Mouse (Mus musculus) adrenal gland, postnatal 25 days (tissue): Measurements from ENCODE around the gene E2f4. TPM values are rescaled to one million over a fixed set of nuclear protein-coding genes. Genes with fewer than 3 reads are reported as not detected.

Experiments
- DNase-seq: peaks from one replicate; pipeline ENCODE4 v3.0.0; 2021; ENCODE audit warnings: mixed read lengths
- total RNA-seq: library from RNA; stranded (reverse); gene quantifications from 2 replicates; pipeline ENCODE4 v1.2.3, GENCODE M21; 2021

E2f4 gene
- total RNA-seq, 1 experiment from 2014 or later: 44.1 TPM

GRCm38 (mm10) chr8:105315073-105315769 is 17.8 kb downstream of the E2f4 start:
- DNase-seq: no peak

- no peak for DNase-seq
Observed at GRCm38 (mm10) chr8:105317941-105318340, 20.5 kb downstream of the E2f4 start.

- no peak for DNase-seq
Observed at GRCm38 (mm10) chr8:105318662-105319190, 21.3 kb downstream of the E2f4 start.

- no peak for DNase-seq
Observed at GRCm38 (mm10) chr8:105323183-105323582, 25.7 kb downstream of the E2f4 start.

DNA sequence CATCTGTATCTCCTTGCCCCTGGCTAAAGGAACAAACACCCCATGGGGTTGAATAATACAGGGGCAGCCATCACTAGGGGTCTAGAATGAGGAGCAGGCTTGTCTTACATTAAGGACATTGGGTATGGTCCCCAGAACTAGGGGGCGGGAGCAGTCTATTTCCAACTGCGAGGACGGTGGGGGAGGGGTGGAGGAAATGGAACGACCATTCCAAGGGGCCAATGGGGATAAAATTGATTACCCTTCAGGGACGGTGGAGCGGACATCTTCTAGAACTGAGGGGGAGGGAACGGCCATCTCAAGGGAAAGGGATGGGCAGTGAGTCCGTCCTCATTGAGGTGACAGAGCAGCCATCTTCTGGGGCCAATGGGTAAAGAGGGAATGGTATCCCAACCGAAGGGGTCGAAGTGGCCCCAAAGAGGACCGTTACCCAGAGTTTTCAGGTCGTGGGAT is 28.2 kb downstream of the E2f4 start:
- no peak for DNase-seq

DNA sequence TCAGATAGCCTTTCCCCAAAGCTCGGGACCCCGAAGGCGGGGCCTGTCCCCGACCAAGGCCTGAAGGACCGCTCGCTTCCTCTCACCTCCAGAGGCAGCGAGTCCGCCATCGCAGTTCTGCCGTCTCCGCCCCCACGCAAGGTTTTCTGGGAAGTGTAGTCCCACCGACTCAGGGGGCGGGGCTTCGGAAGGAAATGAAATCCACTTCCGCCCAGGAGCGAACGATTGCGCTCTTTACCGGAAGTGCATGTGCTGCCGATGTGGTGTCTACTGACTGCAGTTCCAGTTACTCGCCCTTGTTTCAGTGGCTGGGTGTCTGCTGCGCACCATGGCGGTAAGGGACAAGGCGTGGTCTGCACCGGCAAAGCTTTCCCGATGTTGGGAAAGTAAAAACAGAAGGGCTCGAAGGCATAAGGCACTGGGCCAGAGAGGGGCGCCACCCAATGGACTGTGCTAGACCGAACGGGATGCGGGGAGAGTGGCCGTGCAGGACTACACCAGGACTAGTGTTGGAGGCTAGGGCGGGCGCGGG is 28.7 kb downstream of the E2f4 start, which contains the start of the genes Lrrc29 and Tmem208:
Gene Lrrc29 (minus strand): TSS at position 138 of the 532 bp plus-strand sequence.
Gene Tmem208 (plus strand): TSS at position 214 of the 532 bp plus-strand sequence.
- DNase-seq: peak; percentile 96

- no peak for DNase-seq
Observed at GRCm38 (mm10) chr8:105326968-105327367, 29.5 kb downstream of the E2f4 start.

- no peak for DNase-seq
Observed at GRCm38 (mm10) chr8:105330325-105330724, 32.9 kb downstream of the E2f4 start.

DNA sequence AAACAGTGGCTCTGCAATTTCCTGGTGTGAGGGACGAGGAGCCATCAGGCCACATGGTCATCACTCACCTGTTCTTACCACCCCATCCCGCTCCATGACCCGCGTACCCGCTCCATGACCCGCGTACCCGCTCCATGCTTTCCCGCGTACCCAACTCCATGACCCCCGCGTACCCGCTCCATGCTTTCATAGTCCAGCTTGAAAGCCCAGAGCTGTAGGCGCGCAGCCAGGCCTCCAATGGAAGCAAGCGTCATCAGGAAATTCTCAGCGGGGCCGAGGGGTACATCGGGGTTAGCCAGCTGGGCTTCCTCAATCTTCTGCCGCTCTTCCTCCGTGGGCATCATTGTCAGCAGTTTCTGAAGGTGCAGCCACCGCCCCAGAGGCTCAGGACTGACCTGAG is 34.0 kb downstream of the E2f4 start:
- no peak for DNase-seq

DNA sequence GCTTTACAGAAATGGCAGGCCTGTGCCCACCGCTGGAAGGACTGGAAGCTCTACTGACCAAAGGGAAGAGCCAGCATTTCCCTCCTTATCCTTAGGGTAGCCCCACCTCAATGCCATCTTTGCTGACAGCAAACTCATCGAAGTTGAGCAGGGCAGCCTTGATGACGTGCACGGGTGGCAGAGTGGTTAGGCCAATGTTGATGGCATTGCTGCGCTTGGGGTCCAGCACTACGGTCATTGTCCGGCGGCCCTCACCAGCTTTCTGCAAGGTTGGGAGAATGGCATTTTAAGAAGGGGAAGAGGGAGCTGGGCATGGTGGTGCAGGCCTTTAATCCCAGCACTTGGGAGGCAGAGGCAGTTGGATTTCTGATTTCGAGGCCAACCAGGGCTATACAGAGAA is 34.5 kb downstream of the E2f4 start:
- no peak for DNase-seq

GRCm38 (mm10) chr8:105332523-105332922 is 35.1 kb downstream of the E2f4 start:
- DNase-seq: no peak

GRCm38 (mm10) chr8:105336373-105337130 is 39.1 kb downstream of the E2f4 start:
- no peak for DNase-seq

- DNase-seq: no peak
Observed at GRCm38 (mm10) chr8:105338992-105339391, 41.5 kb downstream of the E2f4 start.

DNA sequence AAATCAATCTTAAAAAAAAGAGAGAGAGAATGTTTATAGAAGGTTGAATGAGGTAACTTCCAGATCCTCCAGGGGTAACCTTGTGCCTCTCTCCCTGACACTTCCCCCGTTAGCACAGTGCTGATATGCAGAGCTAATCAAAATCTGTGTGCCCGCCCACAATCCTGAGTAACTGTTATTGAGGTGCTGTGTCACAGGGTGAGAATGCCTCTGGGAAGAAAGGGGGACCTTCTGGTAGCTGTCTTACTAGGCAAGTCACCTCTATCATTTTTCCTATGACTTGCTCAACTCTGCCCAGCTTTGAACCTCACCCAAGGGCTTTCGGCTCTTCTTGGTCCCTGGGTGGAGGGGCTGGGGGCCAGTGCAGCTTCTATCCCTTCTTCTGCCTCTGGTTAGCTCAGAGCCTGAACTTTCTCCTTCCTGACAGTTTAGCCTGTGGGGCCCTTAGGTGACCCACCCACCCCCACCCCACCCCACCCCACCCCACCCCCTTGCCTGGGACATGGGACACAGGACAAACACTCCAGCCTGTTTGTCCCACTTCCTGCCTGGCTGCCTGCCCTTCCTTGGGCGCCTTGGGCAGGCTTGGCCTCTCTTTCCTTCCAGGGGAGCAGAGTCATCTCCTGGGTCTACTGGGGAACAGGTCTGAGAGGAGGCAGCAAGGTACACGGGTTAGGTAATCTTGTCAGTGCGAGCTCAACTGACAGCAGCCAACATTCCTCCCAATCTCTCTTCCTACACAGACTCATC is 42.6 kb downstream of the E2f4 start:
- DNase-seq: no peak

GRCm38 (mm10) chr8:105341399-105341798 is 43.9 kb downstream of the E2f4 start:
- no peak for DNase-seq

- DNase-seq: no peak
Observed at GRCm38 (mm10) chr8:105342768-105343167, 45.3 kb downstream of the E2f4 start.

DNA sequence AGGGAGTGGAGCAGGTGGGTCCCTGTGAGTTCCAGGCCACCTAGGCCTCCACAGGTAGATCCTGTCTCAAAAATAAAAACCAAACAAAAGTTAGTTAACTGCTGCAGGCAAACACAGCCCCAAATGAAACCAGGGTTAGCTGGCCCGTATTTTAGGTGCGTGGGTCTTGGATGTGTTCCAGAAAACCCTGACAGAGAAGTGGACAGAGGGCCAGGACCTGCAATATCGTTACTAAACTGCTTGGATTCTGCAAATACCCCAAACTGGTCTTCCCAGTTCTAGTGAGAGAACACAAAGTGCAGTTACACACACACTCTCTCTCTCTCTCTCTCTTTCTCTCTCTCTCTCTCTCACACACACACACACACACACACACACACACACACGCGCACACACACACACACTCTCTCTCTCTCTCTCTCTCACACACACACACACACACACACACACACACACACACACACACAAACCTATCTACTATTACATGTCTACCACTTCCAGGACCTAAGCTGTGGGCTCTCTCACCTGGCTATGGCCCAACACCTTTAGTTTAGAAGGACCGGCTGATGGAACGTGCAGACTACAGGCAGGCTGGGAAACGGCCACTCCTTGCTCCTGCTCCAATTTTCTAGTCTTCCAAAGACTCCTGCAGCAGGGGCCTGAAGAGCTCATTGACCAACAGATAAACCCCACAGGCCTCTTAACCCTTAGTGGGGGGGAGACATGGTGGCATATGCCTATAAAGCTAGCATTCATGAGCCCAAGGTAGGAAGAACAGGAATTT is 46.5 kb downstream of the E2f4 start:
- no peak for DNase-seq

DNA sequence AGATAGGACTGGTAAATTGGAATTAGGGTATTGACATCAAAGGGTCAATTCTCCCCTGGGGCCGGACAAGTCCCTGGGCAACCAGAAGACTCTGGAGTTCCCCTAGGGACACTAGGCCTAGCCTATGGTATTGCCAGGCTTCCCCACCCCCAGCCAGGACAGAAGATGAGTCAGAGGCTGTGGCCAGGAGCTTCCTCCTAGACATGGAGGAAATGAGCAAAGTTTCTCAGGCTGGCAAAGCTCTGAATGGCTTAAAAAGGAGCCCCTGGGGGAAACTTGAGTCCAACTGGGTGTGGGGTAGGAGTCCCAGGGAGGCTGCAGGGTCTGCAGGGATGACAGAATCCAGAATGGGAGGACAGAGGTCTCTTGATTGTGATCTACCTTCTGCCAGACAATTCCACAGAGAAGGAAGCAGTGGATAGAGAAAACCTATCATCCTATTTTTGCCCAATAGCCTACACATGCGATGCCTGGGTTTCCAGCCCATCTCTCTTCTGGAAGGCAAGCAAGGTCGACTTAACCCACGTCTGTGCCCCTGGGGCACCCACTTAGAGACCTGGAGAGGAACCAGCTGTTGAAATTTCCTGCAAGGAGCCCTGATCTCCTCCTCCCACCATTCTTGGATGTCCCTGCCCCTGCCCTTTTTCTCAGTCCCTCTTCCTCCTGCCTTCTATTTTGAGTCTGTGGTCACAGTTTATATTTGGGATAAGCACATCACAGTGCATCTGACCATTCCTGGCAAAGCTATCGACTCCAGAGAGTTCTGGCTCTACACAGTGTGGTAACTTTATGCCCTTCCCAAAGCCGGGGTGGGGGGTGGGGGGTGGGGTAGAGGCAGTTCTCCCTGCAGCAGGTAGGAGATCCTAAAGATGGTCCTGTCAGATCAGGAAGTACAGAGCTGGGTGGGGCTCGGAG is 47.9 kb downstream of the E2f4 start:
- peak; percentile 53 for DNase-seq

DNA sequence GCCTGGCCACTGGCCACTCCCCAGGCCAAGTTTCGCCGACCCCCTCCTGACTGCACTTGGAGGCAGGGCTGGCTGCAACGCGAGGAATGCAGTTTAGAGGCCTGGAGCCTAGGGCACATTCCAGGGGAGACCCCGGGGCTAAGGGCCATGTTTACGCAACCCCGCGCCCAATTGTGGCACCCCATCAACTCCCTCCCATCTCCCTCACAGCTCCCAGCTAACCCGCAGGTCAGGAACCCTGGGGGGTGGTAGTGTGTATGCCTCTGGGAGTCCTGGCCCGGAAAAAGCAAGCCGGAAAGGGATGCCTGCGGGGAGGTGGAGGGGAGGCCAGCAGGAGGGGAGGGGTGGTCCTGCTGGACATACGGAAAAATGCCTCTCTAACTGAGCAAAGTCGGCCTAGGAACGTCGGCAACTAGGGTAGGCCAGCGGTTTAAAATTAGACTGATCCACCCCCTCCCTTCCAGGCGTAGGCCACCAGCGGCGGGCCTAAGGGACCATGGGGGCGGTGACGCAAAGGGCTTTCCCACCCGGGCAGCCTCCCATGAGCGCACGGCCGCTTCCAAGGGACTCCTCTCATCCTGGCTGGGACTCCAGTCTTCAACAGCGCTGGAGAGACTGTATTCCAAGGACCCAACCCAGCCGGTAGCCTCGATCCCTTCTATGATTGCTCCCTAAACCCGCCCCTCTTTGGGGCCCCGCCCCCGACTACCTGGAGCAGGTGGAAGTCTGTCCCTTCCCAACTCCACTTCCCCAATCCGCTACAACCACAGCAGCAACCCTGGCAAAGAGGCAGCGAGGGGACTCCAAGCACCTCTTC is 49.4 kb downstream of the E2f4 start:
- peak; percentile 53 for DNase-seq
